Mouse (Mus musculus) limb, embryonic 13.5 days (tissue): ENCODE results near the gene Tmem108. TPM values are rescaled to one million over a fixed set of nuclear protein-coding genes. Genes with fewer than 3 reads are reported as not detected.

Experiments
- ATAC-seq: fragments of 200-750 bp; cut with Nextera tagmentation; 2 replicates; pipeline ENCODE4 v1.8.0; 2017; ENCODE audit warnings: low read depth, moderate number of reproducible peaks, moderate TSS enrichment; ENCODE audit not compliant: low FRiP score
- H3K27ac ChIP-seq: fragments of 300-500 bp; sonication (generic); 2 replicates; pipeline ENCODE4 v1.5.1; 2015; ENCODE audit warnings: inconsistent platforms, mild to moderate bottlenecking, moderate library complexity
- H3K27me3 ChIP-seq: fragments of 300-500 bp; sonication (generic); 2 replicates; pipeline ENCODE4 v1.6.1; 2015; ENCODE audit warnings: mild to moderate bottlenecking, inconsistent platforms
- H3K36me3 ChIP-seq: fragments of 300-500 bp; sonication (generic); 2 replicates; pipeline ENCODE4 v1.6.1; 2015; ENCODE audit warnings: inconsistent platforms, mild to moderate bottlenecking, moderate library complexity
- H3K4me1 ChIP-seq: fragments of 300-500 bp; sonication (generic); 2 replicates; pipeline ENCODE4 v1.6.1; 2015; ENCODE audit warnings: inconsistent platforms
- H3K4me2 ChIP-seq: fragments of 300-500 bp; sonication (generic); replicated peaks from 2 replicates; pipeline ENCODE4 v1.6.1; 2015; ENCODE audit warnings: inconsistent platforms, mild to moderate bottlenecking, moderate library complexity
- H3K4me3 ChIP-seq: fragments of 300-500 bp; sonication (generic); 2 replicates; pipeline ENCODE4 v1.5.1; 2015; ENCODE audit warnings: moderate library complexity, mild to moderate bottlenecking, inconsistent platforms
- H3K9ac ChIP-seq: fragments of 300-500 bp; sonication (generic); 2 replicates; pipeline ENCODE4 v1.6.1; 2015; ENCODE audit warnings: mild to moderate bottlenecking, inconsistent platforms
- H3K9me3 ChIP-seq: fragments of 300-500 bp; sonication (generic); 2 replicates; pipeline ENCODE4 v1.6.1; 2016; ENCODE audit warnings: inconsistent platforms
- WGBS: fragments of 180-500 bp; shearing (Covaris S2); methylation state at CpG from one replicate; pipeline ENCODE4 v1.1.7; 2015; 5-methylcytosine and 5-hydroxymethylcytosine counted together
- polyA plus RNA-seq: library from polyadenylated mRNA; unstranded; fragments of >200 nt; fragmentation: Nextera tagmentation; extraction: Ambion mirVana; gene quantifications from 2 replicates; pipeline ENCODE4 v1.2.1, GENCODE M21; 2015

Tmem108 gene
- polyA plus RNA-seq, 1 experiment from 2014 or later: 14.6 TPM

DNA sequence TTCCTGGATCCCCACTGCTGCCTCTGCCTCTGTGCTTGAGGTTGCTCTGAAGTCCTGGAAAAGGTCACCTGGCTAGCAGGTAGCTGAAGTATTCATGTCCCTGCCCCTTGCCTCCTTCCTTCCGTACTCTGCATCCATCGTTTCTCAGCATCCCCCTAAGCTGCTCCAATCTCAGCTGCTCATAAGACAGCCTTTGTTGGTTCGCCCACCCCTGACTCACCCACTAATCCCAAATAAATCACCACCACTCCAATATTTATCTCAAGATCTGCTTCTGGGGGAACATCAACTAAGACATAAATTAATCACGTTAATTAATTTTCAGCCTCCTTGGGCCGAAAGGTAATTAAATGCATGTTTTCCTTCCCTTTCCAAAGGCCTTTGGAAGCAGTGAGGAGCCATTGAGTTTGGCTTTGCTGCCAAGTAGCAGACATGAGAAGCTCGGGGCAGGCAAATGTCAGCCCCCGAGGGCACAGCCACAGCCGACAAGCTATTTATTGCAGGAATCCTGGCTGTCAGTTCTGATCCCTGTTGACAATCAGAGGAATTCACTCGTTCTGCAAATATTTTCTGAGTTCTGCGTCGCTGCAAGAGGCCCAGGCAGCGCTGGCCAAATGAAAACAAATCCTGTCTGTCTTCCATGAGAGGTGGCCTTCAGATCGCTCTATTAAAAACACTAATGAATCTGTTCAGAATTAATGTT, 318.4 kb downstream of the Tmem108 start:
- Histone ChIP-seq H3K27me3 (no peaks in the 10 kb centered on the region), H3K4me1 (peaks cover 25% of the 10 kb centered on the region), H3K36me3 (no peaks in the 10 kb centered on the region), H3K9me3 (no peaks in the 10 kb centered on the region), H3K9ac (peak overlapping the region; percentile 43; the same call in 1 of the 2 replicates), H3K27ac (0 out of 2 replicates have a peak overlapping the region, but pooled peaks have one; percentile 10), H3K4me2 (peak overlapping the region; percentile 28; the same call in 1 of the 2 replicates), H3K4me3 (no peak overlapping the region)
- ATAC-seq: peak; percentile 57; the same call in 1 of the 2 replicates
- 23% methylated on average over 13 of the region's 13 CpGs for WGBS

DNA sequence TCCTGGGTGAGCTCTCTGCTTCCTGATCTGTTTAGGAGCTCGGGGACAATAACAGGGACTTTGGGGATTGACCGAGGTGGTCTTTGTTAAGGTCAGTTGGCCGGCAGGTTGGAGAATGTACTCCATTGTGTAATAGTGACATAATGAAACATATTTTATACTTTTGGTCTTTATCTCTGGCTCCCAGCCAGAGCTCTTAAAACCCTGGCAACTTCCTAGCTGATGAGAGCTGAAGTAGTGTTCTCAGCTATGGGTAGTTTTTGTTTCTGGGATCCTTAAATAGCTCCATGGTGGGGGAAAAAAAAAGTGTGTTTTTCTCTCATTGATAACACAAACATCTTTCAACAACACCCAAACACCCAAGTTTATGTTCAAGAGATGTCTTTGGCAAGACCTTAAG, 321.0 kb downstream of the Tmem108 start:
- Histone ChIP-seq H3K4me1 (peaks cover 25% of the 10 kb centered on the region), H3K4me3 (no peak overlapping the region)
- 61% methylated on average over 3 of the region's 3 CpGs for WGBS

DNA sequence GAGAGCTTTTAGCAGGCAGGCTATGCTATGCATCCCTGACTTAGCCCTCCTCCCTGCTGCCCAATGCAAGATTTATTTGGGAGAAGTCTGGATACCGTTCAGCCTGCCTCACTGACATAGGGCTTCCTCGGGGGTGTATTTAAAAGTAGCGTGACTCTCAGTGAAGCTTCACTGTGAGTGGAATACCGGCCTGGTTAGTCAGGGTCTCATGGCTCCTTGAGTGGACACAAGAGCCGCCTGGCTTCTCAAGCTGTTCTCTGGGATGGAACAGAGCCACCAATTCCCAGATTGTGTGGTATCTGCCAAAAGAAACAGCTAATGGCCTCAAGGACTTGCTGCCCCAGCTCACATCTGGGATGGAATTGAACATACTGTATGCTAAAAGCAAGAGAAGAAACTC, 324.5 kb downstream of the Tmem108 start:
- Histone ChIP-seq H3K4me1 (peaks cover 28% of the 10 kb centered on the region), H3K36me3 (no peaks in the 10 kb centered on the region), H3K4me3 (no peak overlapping the region), H3K9ac (no peak overlapping the region), H3K27me3 (no peaks in the 10 kb centered on the region), H3K27ac (no peak overlapping the region), H3K4me2 (no peak overlapping the region), H3K9me3 (no peaks in the 10 kb centered on the region)
- 61% methylated on average over 5 of the region's 5 CpGs for WGBS
- no peak for ATAC-seq

More for the DNA sequence above, 321.0 kb downstream of the Tmem108 start:
- Histone ChIP-seq H3K9me3 (no peaks in the 10 kb centered on the region), H3K9ac (no peak overlapping the region), H3K27ac (no peak overlapping the region), H3K4me2 (no peak overlapping the region), H3K36me3 (no peaks in the 10 kb centered on the region), H3K27me3 (no peaks in the 10 kb centered on the region)
- no peak for ATAC-seq

DNA sequence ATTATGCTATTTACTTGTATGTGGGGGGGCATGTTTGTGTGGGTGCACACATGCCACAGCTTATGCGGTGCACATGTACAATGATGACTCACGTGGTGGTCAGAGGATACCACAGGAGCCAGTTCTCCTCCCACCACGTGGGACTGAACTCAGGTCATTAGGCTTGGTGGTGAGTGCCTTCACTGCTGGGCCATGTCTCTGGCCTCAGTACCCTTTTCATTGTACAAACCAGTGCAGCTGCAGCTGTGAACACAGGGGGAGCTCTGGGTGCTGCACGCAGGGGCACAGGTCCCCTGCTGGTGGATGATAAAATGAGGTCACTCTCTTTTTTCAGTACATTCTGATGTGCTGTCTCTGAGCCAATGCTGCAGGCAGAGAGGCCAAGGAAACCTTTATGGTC, 327.5 kb downstream of the Tmem108 start:
- Histone ChIP-seq H3K27ac (no peak overlapping the region), H3K4me1 (peaks cover 22% of the 10 kb centered on the region), H3K9ac (no peak overlapping the region), H3K4me3 (no peak overlapping the region), H3K9me3 (no peaks in the 10 kb centered on the region), H3K27me3 (no peaks in the 10 kb centered on the region), H3K4me2 (no peak overlapping the region), H3K36me3 (no peaks in the 10 kb centered on the region)
- WGBS: 49% methylated on average over 4 of the region's 4 CpGs
- no peak for ATAC-seq

Other genes starting within 250 kb of the Tmem108 start
- gene Nphp3, start 240.7 kb upstream of the Tmem108 start, polyA plus RNA-seq: 7.1 and 7.8 TPM in 2 replicates